Mouse (Mus musculus) urinary bladder, adult 2 months (tissue): Measurements from ENCODE around the gene Atg4c. TPM values are rescaled to one million over a fixed set of nuclear protein-coding genes. Genes with fewer than 3 reads are reported as not detected.

Experiments used
- DNase-seq: peaks from one replicate; pipeline ENCODE4 v3.0.0; 2022; ENCODE audit warnings: low spot score
- polyA plus RNA-seq: library from polyadenylated mRNA; depleted of rRNA; stranded (reverse); fragments of >200 nt; gene quantifications from 2 replicates; pipeline ENCODE4 v1.2.3, GENCODE M21; 2012; rRNA removed

Atg4c gene
- polyA plus RNA-seq: 11.1 and 13.4 TPM in 2 replicates

GRCm38 (mm10) chr4:99193810-99194582 is at the start of gene Atg4c:
Gene Atg4c, plus strand, starts transcription at chr4:99193934.
- DNase-seq: peak; percentile 89

GRCm38 (mm10) chr4:99151434-99151833 is 42.3 kb upstream of the Atg4c start:
- DNase-seq: no peak

DNA sequence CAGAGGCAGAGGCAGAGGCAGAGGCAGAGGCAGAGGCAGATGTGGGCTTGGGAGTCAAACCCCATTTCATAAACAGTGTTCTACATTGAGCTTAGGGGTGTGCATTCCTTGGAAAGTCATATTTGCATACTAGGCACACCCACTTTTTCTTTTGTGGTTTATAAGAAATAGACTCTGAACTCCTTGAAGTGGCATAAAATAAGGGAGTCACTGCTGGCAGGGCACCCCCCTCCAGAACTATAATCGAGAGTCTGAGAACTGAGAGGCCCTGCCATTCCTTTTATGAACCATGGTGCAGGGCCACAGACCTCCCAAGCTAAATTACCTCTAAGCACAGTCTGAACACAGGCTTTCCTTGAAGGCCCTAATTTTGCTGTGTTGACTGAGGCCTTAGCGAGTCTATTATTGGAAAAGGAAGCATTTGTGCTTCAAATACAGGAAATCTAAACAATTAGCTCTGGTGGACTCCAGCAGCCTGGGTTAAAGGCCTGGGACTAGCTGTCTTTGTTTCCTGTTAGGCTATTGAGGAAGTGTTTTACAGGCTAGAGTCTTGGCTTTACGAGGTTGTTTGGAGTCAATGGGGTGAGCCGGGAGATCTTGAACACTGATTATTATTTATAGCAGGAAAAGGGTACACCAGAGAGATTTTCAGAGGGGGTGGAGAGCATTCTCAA is 41.7 kb upstream of the Atg4c start:
- DNase-seq: no peak

DNA sequence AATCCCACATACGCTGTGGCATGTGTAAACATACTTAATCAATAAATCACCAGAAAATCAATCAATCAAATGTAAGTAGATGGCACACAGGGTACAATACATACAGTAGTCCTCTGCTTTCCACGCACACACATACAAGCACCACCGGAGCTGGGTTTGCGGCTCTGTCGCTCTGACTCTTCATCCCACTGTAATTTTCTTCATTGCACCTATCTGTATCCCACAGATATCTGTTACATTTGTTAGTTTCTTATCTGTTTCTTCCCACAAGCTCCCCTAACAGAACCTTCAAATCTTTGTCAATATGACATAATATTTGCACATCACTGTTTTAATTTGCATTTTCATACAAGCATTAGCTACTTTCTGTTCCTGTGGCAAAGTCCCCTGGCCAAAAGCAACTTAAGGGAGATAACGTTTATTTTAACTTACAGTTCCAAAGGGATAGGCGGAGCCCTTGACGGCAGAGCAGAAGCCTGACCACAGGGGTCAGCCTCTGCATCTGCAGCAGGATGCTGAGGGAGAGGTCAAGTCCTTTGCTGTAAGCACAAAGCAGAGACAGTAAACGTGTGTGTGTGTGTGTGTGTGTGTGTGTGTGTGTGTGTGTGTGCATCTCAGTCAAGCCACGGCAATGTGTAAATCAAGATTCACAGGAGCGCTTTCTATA is 37.0 kb upstream of the Atg4c start:
- no peak for DNase-seq

- DNase-seq: no peak
These were observed 35.2 kb upstream of the Atg4c start for GRCm38 (mm10) chr4:99158495-99158894.

- DNase-seq: no peak
These were observed 33.3 kb upstream of the Atg4c start for GRCm38 (mm10) chr4:99160414-99160813.

DNA sequence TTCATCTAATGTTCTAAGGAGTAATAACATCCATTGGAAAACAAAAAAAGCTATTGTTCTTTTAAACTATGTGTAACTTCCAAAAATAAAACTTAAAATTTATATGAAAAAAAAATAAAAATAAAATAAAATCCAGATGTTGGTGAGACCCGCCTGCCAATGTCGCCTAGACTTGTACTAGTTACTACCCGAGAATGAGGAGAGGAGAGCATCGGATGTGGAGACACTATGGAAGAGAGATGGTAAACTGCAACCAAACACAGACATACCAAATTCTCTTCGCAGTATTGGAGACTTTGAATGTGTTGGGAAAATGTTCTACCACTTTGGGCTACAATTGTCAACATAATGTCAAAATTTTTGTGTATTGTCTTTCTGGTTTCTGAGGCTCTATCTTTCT is 32.8 kb upstream of the Atg4c start:
- no peak for DNase-seq

- no peak for DNase-seq
These were observed 32.2 kb upstream of the Atg4c start for GRCm38 (mm10) chr4:99161457-99161971.

DNA sequence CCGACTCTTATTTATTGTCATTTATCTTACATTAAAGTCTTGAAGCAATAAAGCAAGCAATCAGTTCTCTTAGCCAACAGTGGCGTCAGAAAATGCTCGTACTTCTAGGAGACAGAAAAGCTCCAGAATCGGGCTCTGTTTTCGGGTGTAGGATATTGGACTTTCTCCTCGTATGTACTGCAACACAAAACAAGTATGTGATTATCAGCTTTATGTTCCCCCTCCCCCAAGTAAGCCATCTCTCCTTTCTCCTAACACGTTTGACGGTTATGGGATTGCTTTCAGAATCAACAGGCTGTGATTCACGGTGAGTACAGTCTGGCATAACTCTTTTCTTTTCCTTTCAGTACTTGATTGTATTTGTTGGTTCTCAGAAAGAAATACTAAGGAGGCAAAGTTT is 30.7 kb upstream of the Atg4c start:
- no peak for DNase-seq

DNA sequence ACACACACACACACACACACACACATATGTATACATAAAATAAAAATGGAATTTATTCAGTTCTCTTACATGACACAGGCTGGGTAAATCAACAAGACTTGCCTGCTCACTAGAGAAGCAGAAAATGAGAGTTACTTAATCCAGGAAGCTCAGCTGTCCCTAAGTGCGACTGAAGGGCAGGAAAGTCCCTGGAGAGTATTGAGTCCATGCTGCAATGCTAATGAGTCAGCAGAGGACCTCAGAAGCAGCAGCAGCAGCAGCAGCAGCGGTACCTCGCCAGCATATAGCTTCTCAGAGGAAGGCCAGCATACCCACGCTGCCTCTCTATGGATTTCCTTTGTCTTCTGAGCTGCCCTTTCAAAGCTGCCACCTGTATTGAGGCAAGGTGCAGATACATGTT is 30.2 kb upstream of the Atg4c start:
- no peak for DNase-seq

DNA sequence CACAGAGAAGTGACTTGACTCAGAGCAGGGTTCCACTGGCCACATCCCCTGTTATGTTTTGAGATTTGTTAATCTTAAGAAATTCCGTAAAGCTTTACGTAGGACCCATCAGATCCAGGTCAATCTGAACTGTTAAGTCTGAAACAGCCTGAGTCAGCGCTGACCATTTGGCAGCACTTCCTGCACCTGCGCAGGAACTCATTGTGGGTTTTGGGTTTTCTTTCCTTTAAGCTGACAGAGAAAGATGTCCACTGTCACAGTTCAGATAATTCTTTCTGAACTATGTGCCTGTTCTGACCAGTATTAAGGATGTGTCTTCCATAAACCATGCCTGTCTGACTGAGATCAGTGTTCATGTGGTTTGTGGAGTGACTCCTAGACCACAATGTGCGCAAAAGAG is 24.9 kb upstream of the Atg4c start:
- DNase-seq: no peak

DNA sequence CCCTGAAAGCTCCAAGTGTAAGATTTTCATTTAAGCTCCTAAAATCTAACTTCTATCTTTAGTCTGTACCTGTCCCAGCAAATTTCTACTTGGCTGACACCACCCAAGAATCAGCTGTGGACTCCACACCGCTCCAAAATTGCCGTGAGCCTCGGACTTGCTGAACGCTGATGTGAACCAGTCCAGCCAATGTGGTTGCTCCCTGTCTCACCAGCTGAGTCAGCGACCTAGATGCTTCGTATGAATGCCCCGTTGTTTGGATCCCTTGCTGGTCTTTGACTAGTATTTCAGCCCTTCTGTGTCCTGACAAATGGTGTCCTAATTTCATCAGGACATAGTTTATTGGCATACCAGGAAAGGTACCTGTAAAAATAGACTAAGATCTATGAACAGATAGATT is 19.5 kb upstream of the Atg4c start:
- no peak for DNase-seq

GRCm38 (mm10) chr4:99176841-99177240 is 16.9 kb upstream of the Atg4c start:
- no peak for DNase-seq

DNA sequence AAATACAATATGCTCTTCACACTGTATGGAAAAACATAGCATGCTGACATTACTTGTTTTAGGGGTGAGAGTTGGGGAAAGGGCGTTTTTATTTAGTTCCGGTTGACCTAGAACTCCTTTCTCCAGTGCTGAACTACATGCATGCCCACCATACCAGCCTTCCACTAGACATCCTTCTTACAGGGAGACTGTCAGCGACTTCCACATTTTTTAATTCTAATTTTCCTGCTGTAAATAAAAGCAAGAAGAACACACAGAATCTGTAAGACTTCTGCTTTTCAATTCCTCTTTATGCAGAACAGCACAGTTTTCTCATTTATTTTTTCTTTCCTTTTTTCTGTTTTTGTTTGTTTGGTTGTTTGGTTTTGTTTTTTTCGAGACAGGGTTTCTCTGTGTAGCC is 16.5 kb upstream of the Atg4c start:
- no peak for DNase-seq

- no peak for DNase-seq
These were observed 14.9 kb upstream of the Atg4c start for GRCm38 (mm10) chr4:99178851-99179250.

DNA sequence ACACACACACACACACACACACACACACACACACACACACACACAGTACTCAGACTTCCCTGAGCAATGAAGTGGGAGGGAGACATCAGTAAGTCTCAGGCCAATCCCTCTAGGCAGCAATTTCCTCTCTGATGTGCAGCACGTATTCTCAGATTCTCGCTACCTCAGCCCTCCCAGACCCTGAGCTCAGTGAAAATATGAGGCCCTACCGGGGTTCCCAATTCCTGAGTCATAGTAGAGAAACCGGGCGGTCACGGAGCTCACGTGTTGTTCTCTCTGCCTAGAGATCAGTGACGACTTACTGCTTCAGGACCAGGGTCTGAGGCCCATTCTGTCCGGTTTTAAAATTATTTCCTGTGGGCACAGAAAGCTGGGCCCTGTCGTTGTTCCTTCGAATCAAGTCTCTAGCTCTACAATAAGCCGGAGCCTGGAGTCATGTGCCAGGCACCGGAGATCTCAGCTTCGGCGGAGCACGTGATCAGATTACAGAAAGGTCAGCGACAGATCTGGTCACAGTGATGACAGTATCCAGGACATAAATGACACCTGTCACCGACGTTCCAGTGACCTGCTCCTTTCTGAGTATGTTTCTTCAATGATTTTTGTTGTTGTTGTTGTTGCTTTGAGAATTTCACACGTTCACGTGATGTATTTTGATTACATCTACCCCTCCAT is 14.2 kb upstream of the Atg4c start:
- DNase-seq: no peak

DNA sequence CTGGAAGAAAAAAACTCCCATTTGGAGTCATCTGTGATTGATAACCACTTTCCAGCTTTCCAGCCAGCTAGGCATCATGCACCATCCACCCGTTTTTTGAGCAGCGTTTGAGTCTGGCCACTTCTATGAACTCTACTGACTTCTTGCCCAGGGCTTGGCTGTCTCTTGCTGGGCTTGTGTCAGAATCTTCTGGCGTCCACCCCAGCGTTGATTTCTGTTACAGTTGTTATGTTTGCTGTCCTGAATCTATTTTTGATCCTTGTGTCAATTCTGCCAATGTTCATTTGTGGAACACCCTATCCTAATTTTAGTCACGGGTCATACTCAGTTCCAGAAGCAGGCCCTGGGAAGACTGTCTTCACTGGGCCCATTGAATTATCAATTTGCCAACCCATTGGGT is 12.8 kb upstream of the Atg4c start:
- DNase-seq: no peak

- no peak for DNase-seq
These were observed 11.9 kb upstream of the Atg4c start for GRCm38 (mm10) chr4:99181739-99182419.

GRCm38 (mm10) chr4:99182660-99183431 is 10.9 kb upstream of the Atg4c start:
- DNase-seq: no peak

- DNase-seq: no peak
These were observed 9.1 kb upstream of the Atg4c start for GRCm38 (mm10) chr4:99184678-99185077.

GRCm38 (mm10) chr4:99185305-99185704 is 8.4 kb upstream of the Atg4c start:
- no peak for DNase-seq
